Mouse (Mus musculus): ENCODE data around the gene Ppp6r2. TPM values are rescaled to one million over a fixed set of nuclear protein-coding genes. Genes with fewer than 3 reads are reported as not detected.

Gene Ppp6r2
- polyA plus RNA-seq (2015; fragmentation: Nextera tagmentation; extraction: Ambion mirVana): 83.2 and 89.8 TPM in 2 replicates

- Histone ChIP-seq H3K4me2 (peak within 1 kb of the TSS; percentile 83), H3K9ac (peak within 1 kb of the TSS; percentile 100), H3K27me3 (replicated peaks) (no peaks in the 10 kb centered on the region), H3K27ac (peak within 1 kb of the TSS; percentile 94), H3K36me3 (replicated peaks) (no peaks in the 10 kb centered on the region), H3K9me3 (no peaks in the 10 kb centered on the region), H3K4me1 (peaks cover 36% of the 10 kb centered on the region), H3K4me3 (peak within 1 kb of the TSS; percentile 95)
- ATAC-seq (replicated peaks): peak; percentile 84
- WGBS: 5% methylated on average over 32 of the region's 73 CpGs
These were observed at the start of gene Ppp6r2 for GRCm38 (mm10) chr15:89210915-89211715. Ppp6r2 (plus strand) TSS chr15:89211553.

DNA sequence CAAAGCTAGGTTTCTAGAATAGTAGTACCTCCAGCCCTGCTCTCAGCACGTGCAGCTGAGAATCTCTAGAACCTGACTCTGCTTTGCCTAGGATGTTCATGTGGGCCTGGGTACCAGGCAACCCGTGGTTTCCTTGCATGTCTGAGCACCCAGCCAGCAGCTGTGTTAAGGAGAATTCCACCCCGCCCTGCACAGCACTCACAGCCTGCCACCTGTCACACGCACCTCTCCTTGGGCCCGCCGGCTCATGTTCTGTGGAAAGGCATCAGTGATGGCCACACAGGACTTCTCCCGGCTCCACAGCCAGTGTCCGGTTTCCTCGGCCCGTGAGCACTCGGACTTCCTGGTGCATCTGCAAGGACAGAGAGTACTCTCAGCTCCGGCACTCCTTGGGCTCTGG lies 45.9 kb upstream of the Ppp6r2 start:
- no peak overlapping the region for H3K27ac ChIP-seq
- peaks cover 69% of the 10 kb centered on the region for H3K36me3 ChIP-seq (replicated peaks)
- no peak overlapping the region for H3K9ac ChIP-seq
- no peak overlapping the region for H3K4me3 ChIP-seq
- no peaks in the 10 kb centered on the region for H3K27me3 ChIP-seq (replicated peaks)
- whole genome bisulfite sequencing: 94% methylated on average over 12 of the region's 12 CpGs
- H3K4me1 ChIP-seq: peaks cover 15% of the 10 kb centered on the region
- H3K4me2 ChIP-seq: no peak overlapping the region
- ATAC-seq (replicated peaks): no peak
- no peaks in the 10 kb centered on the region for H3K9me3 ChIP-seq

DNA sequence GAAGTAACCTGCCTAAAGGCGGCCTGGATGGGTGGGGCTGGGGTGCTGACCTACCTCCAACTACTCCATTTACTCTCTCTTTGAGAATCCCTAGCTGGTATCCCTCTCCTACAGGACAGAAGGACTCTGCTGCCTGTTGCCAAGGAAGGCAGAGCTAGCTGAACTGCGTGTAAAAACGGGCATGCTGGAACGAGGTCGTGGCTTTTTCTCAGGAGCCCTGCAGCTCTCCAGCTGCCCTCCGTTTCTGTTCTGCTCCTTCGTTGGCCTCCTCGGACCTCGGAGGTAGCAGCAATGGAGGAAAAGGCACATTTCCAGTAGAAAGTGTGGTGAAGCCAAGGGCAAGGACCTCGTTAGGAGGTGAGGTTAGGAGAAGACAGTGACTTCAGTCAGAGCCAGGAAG lies 42.4 kb upstream of the Ppp6r2 start:
- no peak for ATAC-seq (replicated peaks)
- H3K36me3 ChIP-seq (replicated peaks): peaks cover 37% of the 10 kb centered on the region
- H3K27me3 ChIP-seq (replicated peaks): no peaks in the 10 kb centered on the region
- H3K9me3 ChIP-seq: no peaks in the 10 kb centered on the region
- H3K4me2 ChIP-seq: no peak overlapping the region
- 0 out of 2 replicates have a peak overlapping the region, but pooled peaks have one; percentile 2 for H3K27ac ChIP-seq
- H3K9ac ChIP-seq: no peak overlapping the region
- peaks cover 40% of the 10 kb centered on the region for H3K4me1 ChIP-seq
- WGBS: 60% methylated on average over 10 of the region's 10 CpGs
- H3K4me3 ChIP-seq: no peak overlapping the region

GRCm38 (mm10) chr15:89169431-89169830 lies 41.9 kb upstream of the Ppp6r2 start:
- Histone ChIP-seq H3K36me3 (replicated peaks) (peaks cover 32% of the 10 kb centered on the region), H3K9ac (no peak overlapping the region), H3K27ac (0 out of 2 replicates have a peak overlapping the region, but pooled peaks have one; percentile 2), H3K27me3 (replicated peaks) (no peaks in the 10 kb centered on the region), H3K4me1 (peaks cover 45% of the 10 kb centered on the region), H3K4me2 (no peak overlapping the region), H3K4me3 (no peak overlapping the region), H3K9me3 (no peaks in the 10 kb centered on the region)
- no peak for ATAC-seq (replicated peaks)
- WGBS: 5% methylated on average over 10 of the region's 10 CpGs

DNA sequence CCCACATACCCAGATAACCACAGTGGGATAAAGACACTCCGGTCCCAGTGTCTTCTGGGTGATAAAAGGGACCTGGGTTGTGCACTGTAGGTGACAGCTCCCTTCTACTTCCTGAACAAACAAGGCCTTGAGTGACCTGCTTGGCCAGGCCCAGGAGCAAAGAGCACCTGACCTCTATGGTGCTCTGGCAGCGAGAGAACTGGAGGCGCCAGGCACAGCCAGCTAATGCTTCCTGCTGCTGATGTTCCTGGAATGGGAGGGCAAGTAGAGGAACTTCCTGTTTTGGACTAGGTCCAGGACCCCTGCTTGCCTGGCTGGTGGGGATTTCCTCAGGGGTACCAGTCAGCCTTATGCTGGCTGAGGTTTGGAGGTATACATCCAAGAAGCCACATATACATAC lies 41.3 kb upstream of the Ppp6r2 start:
- Histone ChIP-seq H3K4me2 (no peak overlapping the region), H3K36me3 (replicated peaks) (peaks cover 25% of the 10 kb centered on the region), H3K4me3 (no peak overlapping the region), H3K9ac (no peak overlapping the region), H3K27ac (no peak overlapping the region), H3K9me3 (no peaks in the 10 kb centered on the region), H3K4me1 (peaks cover 52% of the 10 kb centered on the region), H3K27me3 (replicated peaks) (no peaks in the 10 kb centered on the region)
- ATAC-seq (replicated peaks): no peak
- 63% methylated on average over 3 of the region's 3 CpGs for WGBS

DNA sequence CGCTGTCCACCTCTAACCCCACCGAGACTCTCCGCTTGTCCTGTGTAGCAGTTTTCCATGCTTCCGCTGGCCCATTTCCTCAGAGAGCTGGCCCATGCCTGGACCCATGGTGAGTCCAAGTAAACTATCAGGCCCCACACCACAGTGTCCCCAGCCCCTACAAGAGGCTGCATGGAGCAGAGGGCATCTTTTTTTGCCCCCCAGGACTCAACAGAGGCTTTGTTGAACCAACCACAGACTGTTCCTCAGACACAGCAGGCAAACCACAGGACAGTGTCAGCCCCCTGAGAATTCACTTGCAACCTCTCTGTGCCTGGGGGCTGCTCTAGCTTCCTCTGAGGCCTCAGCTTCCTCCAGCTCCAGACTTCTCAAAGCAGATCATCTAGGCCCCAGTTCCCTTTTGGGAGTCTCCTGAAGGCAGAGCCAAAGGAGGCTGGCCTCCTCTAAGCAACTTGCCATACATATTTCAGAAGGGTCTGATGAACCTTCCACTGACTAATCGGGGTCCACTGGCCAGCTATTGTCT lies 39.8 kb upstream of the Ppp6r2 start:
- H3K9ac ChIP-seq: no peak overlapping the region
- no peak for ATAC-seq (replicated peaks)
- WGBS: 87% methylated on average over 5 of the region's 5 CpGs

DNA sequence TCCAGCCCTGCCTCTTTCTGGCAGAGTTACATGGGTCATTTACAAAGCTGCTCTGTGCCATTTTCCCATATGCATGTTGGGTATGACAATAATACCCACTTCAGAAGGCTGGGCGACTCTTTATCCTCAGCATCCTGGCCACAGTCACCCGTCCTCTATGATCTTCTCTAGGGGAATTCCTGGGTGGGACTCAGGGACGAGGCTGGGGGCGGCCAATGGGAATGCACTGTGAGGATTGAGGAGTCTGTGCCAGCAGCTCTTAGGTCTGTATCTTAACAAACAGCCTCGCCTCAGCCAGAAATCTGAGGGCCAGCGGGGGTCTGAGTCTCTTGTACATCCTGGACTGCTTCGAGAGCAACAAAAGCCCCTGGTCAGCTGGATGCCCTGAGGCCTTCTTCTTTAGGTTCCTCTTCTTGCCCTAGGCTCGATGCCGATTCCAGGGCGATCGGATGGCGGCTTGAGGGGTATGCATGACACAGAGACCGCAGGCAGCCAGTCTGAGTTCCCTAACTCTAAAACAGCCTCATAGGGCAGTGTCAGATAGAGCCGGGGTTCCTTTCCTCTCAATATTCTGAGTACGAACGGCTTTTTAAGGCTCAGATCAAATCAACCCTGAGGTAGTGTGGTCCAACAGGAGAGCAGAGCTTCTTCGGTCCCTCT lies 38.9 kb upstream of the Ppp6r2 start:
- no peak for ATAC-seq (replicated peaks)
- WGBS: 24% methylated on average over 17 of the region's 17 CpGs
- H3K4me1 ChIP-seq: peaks cover 72% of the 10 kb centered on the region

More for the DNA sequence above, 39.8 kb upstream of the Ppp6r2 start:
- Histone ChIP-seq H3K4me3 (no peak overlapping the region), H3K4me1 (peaks cover 64% of the 10 kb centered on the region), H3K4me2 (no peak overlapping the region), H3K27ac (no peak overlapping the region), H3K27me3 (replicated peaks) (no peaks in the 10 kb centered on the region), H3K36me3 (replicated peaks) (peaks cover 12% of the 10 kb centered on the region), H3K9me3 (no peaks in the 10 kb centered on the region)

DNA sequence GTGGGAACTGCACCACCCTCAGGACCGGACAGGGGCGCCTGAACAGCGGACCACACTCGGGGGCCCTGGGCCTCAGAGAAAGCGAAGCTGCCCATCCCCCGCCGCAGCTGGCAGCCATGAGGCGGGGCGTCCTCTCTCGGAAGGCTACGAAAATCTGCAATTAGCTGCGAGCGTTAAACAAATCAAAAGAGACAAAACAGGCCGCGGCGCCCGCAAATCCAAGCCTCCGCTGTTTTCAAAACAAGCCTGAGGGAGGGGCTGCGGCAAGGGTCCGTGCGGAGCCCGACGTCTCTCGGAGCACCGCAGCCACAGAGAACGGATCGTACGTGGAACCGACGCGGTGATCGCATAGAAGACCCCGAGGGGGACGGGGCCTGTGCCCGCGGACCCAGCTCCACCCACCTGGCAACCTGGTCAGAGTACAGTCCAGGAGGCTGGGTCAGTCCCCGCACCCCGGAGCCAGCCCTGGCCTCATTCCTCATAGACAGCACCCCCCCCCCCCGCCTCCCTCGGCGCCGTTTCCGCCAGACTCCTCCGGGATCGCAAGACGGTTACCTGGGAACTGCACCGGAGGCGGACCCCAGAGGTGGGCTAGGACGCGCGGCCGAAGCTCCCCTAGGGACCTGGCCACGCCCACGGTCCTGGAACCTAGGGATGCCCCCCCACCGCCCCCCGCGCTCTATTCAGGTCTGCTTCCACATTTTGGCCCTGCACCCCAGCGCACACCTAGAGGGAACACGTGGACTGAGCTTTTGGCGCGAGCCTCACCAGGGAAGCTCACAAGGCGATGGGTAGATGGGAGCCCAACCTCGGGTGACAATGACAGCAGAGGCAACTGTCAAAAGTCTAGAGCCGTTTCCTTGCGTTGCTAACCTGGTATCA lies 38.1 kb upstream of the Ppp6r2 start:
- under 1% methylated on average over 64 of the region's 65 CpGs for whole genome bisulfite sequencing
- H3K4me2 ChIP-seq: peak overlapping the region; percentile 98
- no peaks in the 10 kb centered on the region for H3K27me3 ChIP-seq (replicated peaks)
- no peaks in the 10 kb centered on the region for H3K9me3 ChIP-seq
- peaks cover 81% of the 10 kb centered on the region for H3K4me1 ChIP-seq
- ATAC-seq (replicated peaks): peak; percentile 46
- peak overlapping the region; percentile 74 for H3K27ac ChIP-seq
- H3K4me3 ChIP-seq: peak overlapping the region; percentile 51
- no peaks in the 10 kb centered on the region; the same call in 1 of the 2 replicates for H3K36me3 ChIP-seq (replicated peaks)
- H3K9ac ChIP-seq: peak overlapping the region; percentile 64

More for the DNA sequence above, 38.9 kb upstream of the Ppp6r2 start:
- peak overlapping the region; percentile 64 for H3K9ac ChIP-seq
- peak overlapping the region; percentile 51 for H3K4me3 ChIP-seq
- no peaks in the 10 kb centered on the region for H3K27me3 ChIP-seq (replicated peaks)
- H3K36me3 ChIP-seq (replicated peaks): peaks cover 4% of the 10 kb centered on the region; the same call in 1 of the 2 replicates
- H3K4me2 ChIP-seq: peak overlapping the region; percentile 98
- peak overlapping the region; percentile 74 for H3K27ac ChIP-seq
- no peaks in the 10 kb centered on the region for H3K9me3 ChIP-seq

GRCm38 (mm10) chr15:89173906-89174214 lies 37.5 kb upstream of the Ppp6r2 start:
- ATAC-seq (replicated peaks): peak; percentile 24

DNA sequence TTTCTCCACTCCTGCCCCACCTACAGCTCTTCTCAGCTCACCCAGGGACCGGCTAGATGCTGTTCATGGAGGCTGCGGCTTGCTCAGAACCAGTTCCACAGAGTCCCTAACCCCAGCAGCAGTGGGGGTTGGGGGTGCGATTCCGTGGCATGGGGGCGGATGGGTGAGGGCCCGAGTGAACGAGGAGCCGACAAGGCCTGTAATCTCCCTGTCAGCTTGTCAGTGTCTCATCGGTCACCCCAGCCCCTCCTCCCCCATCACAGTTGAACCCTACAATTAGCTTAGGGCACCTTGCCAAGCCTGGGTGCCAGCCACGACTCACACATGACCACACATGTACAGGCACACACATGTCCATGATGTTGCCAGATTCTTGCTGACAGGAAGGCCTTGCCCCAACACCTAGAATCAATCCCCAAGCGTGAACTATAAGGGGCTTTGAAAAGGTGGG lies 36.4 kb upstream of the Ppp6r2 start:
- Histone ChIP-seq H3K27ac (no peak overlapping the region), H3K27me3 (replicated peaks) (no peaks in the 10 kb centered on the region)

More at GRCm38 (mm10) chr15:89173906-89174214, 37.5 kb upstream of the Ppp6r2 start:
- Histone ChIP-seq H3K27me3 (replicated peaks) (no peaks in the 10 kb centered on the region), H3K9ac (peak overlapping the region; percentile 64), H3K27ac (peak overlapping the region; percentile 74), H3K4me1 (peaks cover 87% of the 10 kb centered on the region), H3K4me3 (peak overlapping the region; percentile 51), H3K9me3 (no peaks in the 10 kb centered on the region), H3K36me3 (replicated peaks) (no peaks in the 10 kb centered on the region), H3K4me2 (peak overlapping the region; percentile 98)
- whole genome bisulfite sequencing: under 1% methylated on average over 15 of the region's 15 CpGs

DNA sequence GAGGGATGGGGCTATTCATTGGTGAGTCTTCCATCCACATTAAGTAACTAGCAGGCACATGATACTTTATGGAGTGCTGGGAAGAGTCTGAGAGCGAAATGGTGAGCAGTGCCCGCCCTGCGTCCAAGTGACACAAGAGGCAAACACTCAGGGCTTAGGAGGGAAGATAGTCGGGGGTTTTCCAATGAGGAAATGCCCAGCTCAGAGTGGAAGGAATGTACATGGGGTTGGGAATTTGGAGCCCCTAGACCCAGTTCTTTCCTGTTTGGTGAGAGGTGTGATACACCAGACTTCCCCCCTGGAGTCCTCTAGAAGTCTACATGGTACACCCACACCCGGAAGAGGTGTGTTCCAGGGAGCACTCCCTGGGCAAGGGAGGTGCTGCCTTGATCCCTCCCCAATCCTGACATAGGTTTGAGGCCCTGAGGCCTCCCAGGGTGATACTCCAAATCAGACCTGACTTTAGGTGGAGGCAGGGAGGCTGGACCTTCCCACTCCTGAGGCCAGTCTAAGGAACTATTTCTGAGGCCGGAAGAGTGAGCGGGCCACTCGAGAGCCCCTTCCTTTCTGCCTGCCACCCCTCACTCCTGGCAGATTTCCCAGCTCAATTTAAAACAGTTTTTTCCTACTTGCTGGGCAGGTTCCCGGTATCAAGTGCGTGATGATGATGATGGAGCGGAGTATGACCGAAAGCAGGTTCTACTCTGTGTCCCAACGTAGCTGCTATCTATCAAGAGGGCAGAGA lies 35.8 kb upstream of the Ppp6r2 start:
- Histone ChIP-seq H3K4me1 (peaks cover 83% of the 10 kb centered on the region), H3K9ac (no peak overlapping the region), H3K36me3 (replicated peaks) (no peaks in the 10 kb centered on the region), H3K4me3 (no peak overlapping the region), H3K9me3 (no peaks in the 10 kb centered on the region), H3K4me2 (no peak overlapping the region), H3K27me3 (replicated peaks) (no peaks in the 10 kb centered on the region), H3K27ac (no peak overlapping the region)
- no peak for ATAC-seq (replicated peaks)
- 78% methylated on average over 13 of the region's 13 CpGs for WGBS

More for the DNA sequence above, 36.4 kb upstream of the Ppp6r2 start:
- Histone ChIP-seq H3K36me3 (replicated peaks) (no peaks in the 10 kb centered on the region), H3K4me1 (peaks cover 88% of the 10 kb centered on the region), H3K4me2 (peak overlapping the region; percentile 98), H3K9me3 (no peaks in the 10 kb centered on the region), H3K4me3 (peak overlapping the region; percentile 51; the same call in 1 of the 2 replicates), H3K9ac (no peak overlapping the region)
- no peak for ATAC-seq (replicated peaks)
- WGBS: 50% methylated on average over 11 of the region's 11 CpGs

All from midbrain, embryonic 15.5 days (tissue).